Mouse (Mus musculus): ENCODE results near the gene Stk11ip.

GRCm38 (mm10) chr1:75548871-75549270 is 27.5 kb downstream of the Stk11ip start:
- TF ChIP-seq GATA1 (IDR thresholded peaks at IDR 0.05; ENCODE audit: borderline replicate concordance, low read length): no peak
- no peak for TF ChIP-seq CTCF (IDR thresholded peaks at IDR 0.05; ENCODE audit: low read depth, low read length)
- TF ChIP-seq TAL1 (conservative IDR thresholded peaks at IDR 0.05; ENCODE audit: low read depth, low read length): no peak
- TF ChIP-seq GATA2 (IDR thresholded peaks at IDR 0.05; ENCODE audit: borderline replicate concordance, low read depth, low read length): no peak

All from G1E (cell line).